Mouse (Mus musculus): ENCODE results near the gene Lbh. TPM values are rescaled to one million over a fixed set of nuclear protein-coding genes. Genes with fewer than 3 reads are reported as not detected.

Lbh gene
- polyA plus RNA-seq (2012): 18.3 and 29.2 TPM in 2 replicates

GRCm38 (mm10) chr17:72918053-72918452, at the start of gene Lbh:
Gene Lbh, plus strand, starts transcription at chr17:72918305.

Other genes with a start within 250 kb of the Lbh start
- 10.3 and 11.3 TPM in 2 replicates for gene Ypel5, start 81.9 kb upstream of the Lbh start, polyA plus RNA-seq (2012)
- 3.5 and 4.0 TPM in 2 replicates for gene Lclat1, start 189.7 kb downstream of the Lbh start, polyA plus RNA-seq (2012)

Measured in megakaryocyte-erythroid progenitor cell, adult 5 weeks (primary cell).